Mouse (Mus musculus) forelimb bud, embryonic 11.5 days (tissue): Measurements from ENCODE around the gene Zfp866.
A peak's percentile ranks its signal among the peaks of the same experiment; 100 is the strongest.

Source experiments
- DNase-seq: peaks from one replicate; pipeline ENCODE4 v3.0.0-alpha.2; 2012; ENCODE audit warnings: low read depth, low spot score

The Zfp866 gene

GRCm38 (mm10) chr8:69716403-69717231, 74.4 kb downstream of the Zfp866 start:
- peak; percentile 99 for DNase-seq

- DNase-seq: no peak
Observed at GRCm38 (mm10) chr8:69715366-69715765, 75.6 kb downstream of the Zfp866 start.

DNA sequence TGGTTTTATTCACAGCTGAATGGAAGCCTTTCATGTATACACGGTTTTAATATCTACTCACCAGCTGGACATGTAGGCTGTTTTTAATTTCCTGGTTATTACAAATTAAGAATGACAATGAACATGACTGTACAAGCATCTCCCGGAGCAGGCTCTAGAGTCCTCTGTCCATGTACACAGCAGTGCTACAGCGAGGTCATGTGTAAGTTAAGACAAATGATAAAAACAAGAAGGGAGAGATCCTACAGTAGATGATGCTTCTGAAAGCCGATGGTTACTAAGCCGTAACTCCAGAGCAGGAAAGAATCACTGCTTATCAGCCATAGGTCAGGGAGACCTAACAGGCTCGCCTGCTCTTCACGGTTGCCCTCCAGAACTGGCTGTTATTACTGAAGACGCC, 77.5 kb downstream of the Zfp866 start:
- no peak for DNase-seq
